Mouse (Mus musculus) left cerebral cortex, postnatal 14 days (tissue): ENCODE measurements around the gene Bpifa2. TPM values are rescaled to one million over a fixed set of nuclear protein-coding genes. Genes with fewer than 3 reads are reported as not detected.
"Not testable (repeated sequence)": the region's sequence is repeated elsewhere in the genome, so short reads cannot be mapped to it uniquely, and the experiment has no call there.

ENCODE experiments used
- DNase-seq, 2 experiments: peaks; one replicate each; pipeline ENCODE4 v3.0.0; 2021 to 2022; ENCODE audit warnings: low spot score in 2 of 2, mixed read lengths in 1 of 2
- intact Hi-C: fragments of 180-260 bp; cut with DNase I; formaldehyde crosslinking; loops from one replicate; pipeline ENCODE4 v1.15.1; 2025
- long read RNA-seq, 2 experiments: library from polyadenylated mRNA; stranded (forward); transcript quantifications; one replicate each; pipeline ENCODE4 v2.0.0; 2021
- total RNA-seq, 2 experiments: library from RNA; stranded (reverse); gene quantifications; 2 replicates each; pipeline ENCODE4 v1.2.3; 2021

The Bpifa2 gene
- total RNA-seq, result not detected
- long read RNA-seq, experiment 1, result 0 reads
- long read RNA-seq, experiment 2, result 0 reads

DNA sequence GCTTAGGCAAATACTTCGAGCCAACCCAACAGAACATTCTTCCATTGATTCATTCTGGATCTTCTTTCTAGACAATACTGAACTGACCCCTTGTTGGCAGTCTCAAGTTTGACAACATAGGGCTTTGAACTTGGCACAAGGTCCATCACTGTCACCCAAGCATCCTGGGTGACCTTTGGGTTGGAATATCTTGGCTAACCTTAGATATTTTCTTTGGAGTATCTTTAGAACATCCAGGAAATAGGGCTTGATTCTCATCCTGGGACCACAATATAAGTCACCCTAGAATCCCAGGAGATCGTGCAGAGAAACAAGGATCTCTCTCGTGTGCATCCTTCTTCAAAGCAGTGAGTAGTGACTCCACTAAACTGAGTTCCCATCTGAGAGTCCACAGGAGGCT is at the start of gene Bpifa2:
Bpifa2 (plus strand) TSS at position 301 of the 400 bp plus-strand sequence.
- intact Hi-C loops, result no loop called here
- no peak for DNase-seq

DNA sequence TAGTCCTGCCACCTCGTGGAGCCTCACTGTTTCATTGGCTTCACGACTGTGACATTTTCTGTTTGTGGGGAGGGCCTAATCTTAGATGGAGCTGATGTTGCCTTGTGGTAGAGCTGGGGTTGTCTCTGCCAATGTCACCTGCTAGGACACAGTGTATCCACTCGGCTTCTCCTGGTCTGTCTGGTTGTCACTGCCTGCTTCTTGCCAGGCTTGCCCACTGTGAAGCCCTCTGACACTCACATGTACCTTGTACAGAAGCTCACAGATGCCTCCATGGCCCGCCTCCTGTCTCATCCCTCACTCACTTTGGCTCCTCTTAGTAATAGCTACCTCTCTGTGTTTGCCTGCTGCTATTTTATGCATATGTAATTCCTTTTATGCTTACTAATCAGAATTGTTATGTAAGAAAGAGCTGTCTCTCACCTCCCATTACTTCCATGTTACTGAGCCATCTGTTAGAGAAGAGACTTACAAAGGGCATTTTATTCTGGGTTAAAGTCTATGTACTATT is 45.2 kb upstream of the Bpifa2 start:
- intact Hi-C loops, result no loop called here
- DNase-seq, result peak in 1 of 2 experiments; percentile 30

DNA sequence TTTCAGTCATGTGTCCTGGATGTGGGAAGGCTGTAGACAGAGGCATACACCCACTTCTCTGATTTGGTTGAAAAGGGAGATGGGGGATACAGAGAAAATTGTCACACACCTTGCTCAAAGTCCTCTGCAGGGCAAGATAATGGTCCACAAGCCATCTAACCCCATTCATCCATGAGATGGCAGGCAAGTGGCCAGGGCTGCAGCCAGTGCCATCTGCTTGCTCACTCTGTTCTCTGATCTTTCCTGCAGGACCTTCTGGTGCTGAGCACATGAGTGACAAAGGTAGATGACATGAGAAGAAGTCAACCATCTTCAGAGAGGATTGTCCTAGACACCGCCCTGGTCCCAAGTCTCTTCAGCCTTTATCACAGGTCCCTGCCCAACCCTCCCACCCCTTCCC is 44.7 kb upstream of the Bpifa2 start:
- intact Hi-C loops, result no loop called here
- DNase-seq, result no peak

DNA sequence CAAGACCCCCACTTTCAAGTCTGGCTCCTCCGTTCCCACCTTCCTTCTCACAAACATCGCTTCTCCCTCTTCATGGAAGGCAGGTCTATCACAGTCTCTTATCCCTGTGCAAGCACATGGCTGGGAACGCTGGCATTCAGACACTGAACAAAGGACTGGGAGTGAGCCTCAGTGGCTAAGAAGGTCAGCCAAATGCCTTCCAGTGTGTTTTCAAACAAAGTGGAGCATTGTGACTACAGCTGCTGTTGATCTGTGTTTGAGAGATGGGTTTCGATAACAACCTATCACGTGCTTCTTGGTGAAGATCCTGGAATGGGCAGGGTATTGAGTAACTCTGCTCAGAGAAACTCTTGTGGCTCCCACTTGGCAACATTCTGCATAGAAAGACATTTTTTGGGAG is 37.8 kb upstream of the Bpifa2 start:
- DNase-seq, result no peak
- intact Hi-C loops, result no loop called here

DNA sequence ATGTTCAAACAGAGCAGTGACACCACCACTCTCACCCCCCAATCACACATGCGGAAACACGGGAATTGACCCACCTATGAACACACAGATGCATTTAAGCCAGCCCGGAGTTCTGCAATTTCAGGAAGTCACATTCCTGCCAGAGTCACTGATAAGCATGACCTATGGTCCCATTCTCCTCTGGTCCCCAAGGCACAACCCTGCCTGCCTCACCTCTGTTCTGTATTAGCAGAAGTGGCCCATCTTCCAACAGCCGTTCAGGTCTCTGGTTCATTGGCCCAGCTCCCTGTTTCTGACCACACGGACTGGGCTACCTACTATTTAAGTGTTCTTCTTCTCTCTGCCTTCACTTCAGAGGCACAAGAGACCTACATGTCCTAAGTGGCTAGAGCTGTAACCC is 33.5 kb upstream of the Bpifa2 start, which contains the start of gene Bpifa6:
Bpifa6 (plus strand) TSS at position 364 of the 400 bp plus-strand sequence.
- intact Hi-C loops, result no loop called here
- no peak for DNase-seq

DNA sequence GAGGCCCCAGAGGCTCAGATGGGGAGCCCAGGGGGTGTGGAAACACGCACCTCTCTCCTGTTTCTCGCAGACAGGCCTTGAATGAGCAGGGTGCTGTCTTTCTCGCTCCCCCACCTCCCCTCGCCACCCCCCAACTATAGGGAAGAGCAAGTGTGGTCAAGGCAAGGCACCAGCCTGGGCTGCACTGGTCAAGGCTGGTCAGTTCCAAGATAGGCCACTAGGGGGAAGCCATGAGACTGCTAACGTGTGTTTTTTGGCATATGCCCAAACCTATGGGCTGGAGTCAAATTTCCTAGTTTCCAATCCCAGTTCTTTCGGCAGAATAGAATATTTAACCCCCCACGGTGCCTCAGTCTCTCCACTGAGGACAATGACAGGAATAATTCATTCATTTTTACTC is 12.3 kb upstream of the Bpifa2 start:
- peak; percentile 68 to 75 for DNase-seq
- intact Hi-C loops, result no loop called here

DNA sequence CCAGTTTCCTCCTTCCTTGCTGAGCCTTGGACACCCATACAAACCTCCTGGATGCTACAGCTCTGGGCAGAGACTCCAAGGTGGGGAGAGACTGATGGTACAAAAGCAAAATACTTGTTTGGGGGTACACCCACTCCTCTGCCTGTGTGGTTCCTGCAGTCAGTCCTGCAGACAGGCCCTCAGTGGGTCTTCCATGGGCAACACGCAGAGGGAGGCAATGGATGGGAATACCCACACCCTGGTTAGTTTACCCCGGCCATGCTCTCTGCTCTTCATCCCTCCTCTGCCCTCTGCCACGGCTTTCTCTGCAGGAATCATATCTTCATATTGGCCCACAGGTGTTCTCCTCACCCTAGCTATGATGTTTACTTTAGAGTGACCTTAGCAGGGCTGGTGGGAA is 7.6 kb upstream of the Bpifa2 start:
- intact Hi-C loops, result no loop called here
- no peak for DNase-seq

DNA sequence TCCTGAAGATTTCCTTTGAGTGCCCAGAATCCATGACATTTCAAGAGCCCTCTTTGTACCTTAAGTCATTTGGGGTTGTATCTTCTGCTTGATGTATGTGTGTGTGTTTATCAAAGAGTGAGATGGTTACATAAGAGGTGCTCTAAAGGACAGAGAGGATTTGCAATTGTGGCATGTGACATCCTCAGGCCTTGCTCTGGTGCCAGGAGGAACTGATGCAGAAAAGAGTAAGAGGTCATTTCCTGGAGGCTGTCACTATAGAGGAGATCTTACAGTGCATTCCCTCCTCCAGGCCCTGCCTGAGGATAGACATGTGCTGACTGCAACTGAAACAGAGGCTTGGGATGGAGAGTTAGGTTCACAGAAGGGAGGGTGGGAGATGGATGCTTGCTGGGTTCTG is 7.0 kb upstream of the Bpifa2 start:
- intact Hi-C loops, result no loop called here
- no peak for DNase-seq

DNA sequence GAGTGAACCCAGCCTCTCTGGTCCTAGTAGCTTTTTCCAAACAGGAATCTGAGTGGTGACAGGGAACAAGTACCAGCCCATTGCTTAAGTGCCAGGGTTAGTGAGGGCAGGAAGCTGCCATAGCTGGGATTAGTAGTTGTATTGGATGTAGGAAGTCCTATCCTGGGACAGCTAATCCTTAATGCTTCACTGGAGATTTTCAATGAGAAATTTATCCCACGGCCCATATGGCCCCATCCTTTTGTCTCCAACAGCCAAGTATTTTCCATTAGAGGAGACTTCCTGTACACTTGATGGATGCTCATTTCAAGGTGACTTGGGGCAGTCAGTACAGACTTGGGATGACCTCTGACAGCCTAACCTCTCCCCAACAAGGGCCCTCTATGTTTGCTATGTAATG is 3.6 kb upstream of the Bpifa2 start:
- no peak for DNase-seq
- intact Hi-C loops, result no loop called here

DNA sequence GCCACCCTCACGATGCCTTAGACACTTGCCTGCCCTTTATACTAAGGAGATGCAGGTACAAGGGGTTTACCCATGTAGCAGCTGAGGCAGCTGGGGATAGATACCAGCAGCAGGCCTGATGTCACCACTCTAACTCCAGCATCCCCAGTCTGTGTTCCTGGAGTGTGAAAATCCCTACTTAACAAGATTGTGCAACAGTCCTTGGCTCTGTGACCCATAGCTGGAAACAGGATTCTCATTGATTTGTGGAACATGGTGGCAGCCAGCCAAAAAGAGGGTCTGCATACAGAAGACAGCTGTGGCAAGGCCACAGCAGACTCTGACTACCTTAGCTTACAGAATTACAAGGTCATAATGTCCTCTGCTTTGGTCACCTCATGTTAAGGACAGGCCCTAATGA is 3.0 kb upstream of the Bpifa2 start:
- intact Hi-C loops, result no loop called here
- DNase-seq, result no peak

DNA sequence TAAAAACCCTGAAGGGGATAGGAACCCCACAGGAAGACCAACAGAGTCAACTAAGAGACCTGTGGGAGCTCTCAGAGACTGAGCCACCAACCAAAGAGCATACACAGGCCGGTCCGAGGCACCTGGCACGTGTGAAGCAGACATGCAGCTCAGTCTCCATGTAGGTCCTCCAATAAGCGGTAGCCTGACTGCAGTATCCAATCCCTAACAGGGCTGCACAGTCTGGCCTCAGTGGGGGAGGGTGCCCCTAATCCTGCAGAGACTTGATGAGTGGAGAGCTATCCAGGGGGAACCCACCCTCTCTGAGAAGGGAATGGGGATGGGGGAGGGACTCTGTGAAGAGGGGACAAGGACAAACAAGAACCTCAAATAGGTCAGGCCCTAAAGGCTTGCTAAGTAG is 2.3 kb upstream of the Bpifa2 start:
- intact Hi-C loops, result no loop called here
- no peak for DNase-seq

DNA sequence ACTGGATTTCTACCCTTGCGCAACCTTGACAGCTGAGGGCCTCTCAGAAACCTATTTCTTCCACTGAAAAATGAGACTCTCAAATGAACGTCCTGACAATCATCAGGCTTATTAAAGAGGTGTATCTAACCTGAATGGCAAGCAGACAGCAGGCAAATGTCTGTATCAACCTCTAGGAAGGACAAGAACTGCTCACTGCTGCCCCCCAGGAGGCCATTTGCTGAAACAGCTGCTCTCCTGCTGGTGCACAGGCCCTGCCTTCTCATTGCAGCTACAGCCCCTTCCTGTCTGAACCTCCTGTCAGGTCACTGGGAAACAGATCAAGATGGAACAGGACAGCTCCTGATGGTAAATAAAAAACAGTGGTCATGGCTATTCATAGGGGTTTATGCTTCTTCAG is 1.7 kb upstream of the Bpifa2 start:
- peak in 1 of 2 experiments; percentile 3 for DNase-seq
- intact Hi-C loops, result no loop called here

DNA sequence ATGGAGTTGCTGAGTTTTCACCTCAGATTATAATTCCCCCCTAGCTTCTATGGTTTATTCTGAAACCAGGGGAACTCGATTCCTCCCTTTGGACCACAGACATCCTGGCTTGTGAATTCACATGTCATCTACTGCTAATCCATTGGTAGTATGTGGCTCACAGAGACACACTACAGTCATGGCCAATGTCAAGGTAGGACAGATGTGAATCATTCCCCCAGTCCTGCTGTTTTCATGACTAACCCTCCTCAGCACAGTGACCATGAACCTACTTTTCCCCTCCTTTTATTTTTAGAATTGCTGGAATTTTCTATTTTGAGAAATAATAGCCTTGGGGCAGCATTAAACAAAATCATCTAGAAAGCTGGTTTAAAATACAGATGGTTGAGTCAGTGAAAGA is 684 bp upstream of the Bpifa2 start:
- DNase-seq, result no peak
- intact Hi-C loops, result no loop called here

DNA sequence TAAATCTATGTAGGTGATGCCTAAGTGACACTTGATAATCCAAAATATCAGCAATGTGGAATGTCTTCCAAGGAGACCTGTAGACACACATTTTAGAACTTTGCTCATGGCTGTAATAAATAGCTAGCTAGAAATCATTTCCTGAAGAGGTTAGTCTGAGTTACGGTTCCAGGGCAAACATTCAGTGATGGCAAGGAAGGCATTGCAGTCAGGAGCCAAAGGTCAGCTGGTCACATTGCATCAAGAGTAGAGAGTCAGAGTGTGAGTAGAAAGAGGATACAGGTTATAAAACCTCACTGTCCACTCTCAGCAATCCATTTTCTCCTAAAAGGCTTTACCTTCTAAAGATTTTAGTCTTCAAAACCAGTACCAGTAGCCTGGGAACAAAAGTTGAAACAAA is 9.9 kb downstream of the Bpifa2 start:
- intact Hi-C loops, result no loop called here
- DNase-seq, result no peak

DNA sequence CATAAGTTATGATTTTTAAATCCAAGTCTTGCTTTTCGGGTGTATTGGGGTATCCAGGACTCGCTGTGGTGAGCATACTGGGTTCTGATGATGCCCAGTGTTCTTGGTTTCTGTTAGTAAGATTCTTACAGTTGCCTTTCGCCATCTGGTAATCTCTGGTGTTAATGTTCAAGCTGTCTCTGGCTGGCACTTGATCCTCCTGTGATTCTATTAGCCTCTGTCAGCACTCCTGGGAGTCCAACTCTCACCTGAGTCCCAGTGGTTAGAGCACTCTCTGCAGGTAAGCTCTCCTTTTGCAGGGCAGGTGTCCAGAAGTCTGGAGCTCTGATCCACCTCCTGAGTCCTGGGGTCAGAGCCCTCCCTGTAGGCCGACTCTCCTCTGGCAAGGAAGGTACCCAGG is 16.6 kb downstream of the Bpifa2 start:
- DNase-seq, intact Hi-C loops: not testable (repeated sequence)

DNA sequence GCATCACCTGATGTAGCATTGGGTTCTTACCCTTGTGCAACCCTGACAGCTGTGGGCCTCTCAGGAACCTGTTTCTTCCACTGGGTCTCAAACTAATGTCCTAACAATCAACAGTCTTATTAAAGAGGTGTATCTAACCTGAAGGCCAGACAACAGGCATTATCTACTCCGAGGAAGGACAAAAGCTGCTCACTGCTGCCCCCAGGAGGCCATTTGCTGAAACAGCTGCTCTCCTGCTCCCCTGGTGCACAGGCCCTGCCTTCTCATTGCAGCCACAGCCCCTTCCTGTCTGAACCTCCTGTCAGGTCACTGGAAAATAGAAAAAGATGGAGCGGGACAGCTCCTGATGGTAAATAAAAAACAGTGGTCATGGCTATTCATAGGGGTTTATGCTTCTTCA is 30.9 kb downstream of the Bpifa2 start:
- intact Hi-C loops, result no loop called here
- peak; percentile 3 to 6 for DNase-seq

DNA sequence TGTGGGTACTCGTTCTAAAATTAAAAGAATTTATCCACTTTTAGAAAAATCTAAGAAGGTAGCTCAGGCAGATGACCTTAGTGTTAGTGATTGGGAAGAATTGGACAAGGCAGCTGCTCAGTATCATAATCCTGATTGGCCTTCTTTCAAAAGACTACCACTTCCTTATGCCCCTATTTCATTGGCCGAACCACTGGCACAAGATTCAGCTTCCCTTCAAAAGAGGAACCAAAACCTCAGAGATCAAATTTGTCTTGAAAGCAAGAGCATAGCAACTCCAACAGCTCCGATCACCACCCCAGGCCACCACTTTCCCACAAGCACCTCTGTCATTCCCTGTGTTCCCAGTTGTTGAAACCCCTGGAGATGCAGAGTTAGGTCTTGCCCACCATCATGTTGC is 36.7 kb downstream of the Bpifa2 start:
- intact Hi-C loops, result no loop called here
- no peak for DNase-seq

DNA sequence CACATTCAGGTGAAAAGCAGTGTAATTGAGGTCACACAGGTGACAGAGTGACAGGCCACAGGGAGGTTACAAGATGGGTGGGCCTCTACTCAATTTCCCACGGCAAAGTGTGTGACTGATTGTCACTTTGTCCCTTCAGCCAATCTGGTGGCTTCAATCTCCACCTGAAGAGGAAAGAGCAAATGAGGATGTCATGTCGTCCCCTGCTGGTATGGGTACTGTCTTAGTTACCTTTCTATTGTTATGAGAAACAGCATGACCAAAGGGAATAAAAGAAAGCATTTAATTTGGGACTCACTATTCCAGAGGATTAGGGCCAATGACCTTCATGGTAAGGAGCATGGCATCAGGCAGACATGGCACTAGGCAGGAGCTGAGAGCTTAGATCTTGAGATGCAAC is 50.6 kb downstream of the Bpifa2 start:
- no peak for DNase-seq
- intact Hi-C loops, result no loop called here
